Mouse (Mus musculus): ENCODE results near the gene Fhit. TPM values are rescaled to one million over a fixed set of nuclear protein-coding genes. Genes with fewer than 3 reads are reported as not detected.

The Fhit gene
- polyA plus RNA-seq, 1 experiment from 2014 or later: 3.5 TPM

DNA sequence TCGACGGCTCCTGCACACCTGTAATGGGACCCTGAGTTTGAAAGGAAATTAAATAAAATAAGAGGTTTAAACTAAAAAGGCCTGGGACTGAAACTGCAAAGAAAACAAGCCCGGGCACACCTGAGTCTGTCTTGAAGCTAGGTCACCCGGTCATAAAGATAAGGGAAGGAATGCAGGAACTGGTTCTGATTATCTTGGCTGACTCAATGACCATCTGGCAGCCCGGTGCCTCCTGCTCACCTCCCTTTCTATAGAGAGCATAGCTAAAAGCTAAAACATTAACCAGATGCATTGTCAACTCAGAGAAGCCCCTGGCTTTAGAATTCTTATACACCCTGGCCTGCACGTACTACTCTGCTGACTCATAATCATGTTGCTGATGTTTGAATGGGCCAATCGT, 1032.7 kb downstream of the Fhit start:
- Histone ChIP-seq H3K9ac (ENCODE audit: low read depth, low read length) (no peak overlapping the region), H3K36me3 (ENCODE audit: control insufficient read depth, insufficient read depth, low read length) (no peaks in the 10 kb centered on the region), H3K27ac (ENCODE audit: low read depth, low read length) (no peak overlapping the region), H3K4me3 (ENCODE audit: low read depth, low read length) (no peak overlapping the region), H3K27me3 (replicated peaks; ENCODE audit: control insufficient read depth, insufficient read depth, low read length) (no peaks in the 10 kb centered on the region), H3K9me3 (ENCODE audit: control insufficient read depth, low read length) (no peaks in the 10 kb centered on the region), H3K4me2 (no peak overlapping the region), H3K4me1 (replicated peaks; ENCODE audit: control insufficient read depth, insufficient read depth, low read length) (no peaks in the 10 kb centered on the region)
- no peak for DNase-seq (ENCODE audit: low spot score)
- WGBS: 72% methylated on average over 7 of the region's 7 CpGs
- no peak for ATAC-seq (replicated peaks; ENCODE audit: low FRiP score)

DNA sequence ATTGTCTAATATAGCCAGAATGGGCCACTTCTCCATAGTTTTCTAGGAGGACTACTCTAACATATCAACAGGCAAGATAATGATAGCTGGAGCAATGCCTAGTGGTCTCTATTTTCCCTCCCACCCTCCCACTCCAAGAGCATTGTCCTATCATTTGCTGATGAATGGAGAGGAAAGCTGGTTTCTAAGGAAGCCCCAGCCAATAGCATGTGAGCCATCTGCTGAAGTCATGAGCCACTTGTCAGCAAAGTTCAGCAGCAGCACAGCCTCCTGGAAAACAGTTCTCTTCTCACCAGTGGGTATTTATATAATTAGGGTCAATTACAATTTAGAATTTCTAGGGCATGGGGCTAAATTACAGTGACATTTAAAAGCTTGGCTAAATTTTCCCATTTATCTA, 1035.3 kb downstream of the Fhit start:
- ATAC-seq (replicated peaks; ENCODE audit: low FRiP score) (no peak), DNase-seq (ENCODE audit: low spot score) (no peak)
- no peaks in the 10 kb centered on the region for H3K9me3 ChIP-seq (ENCODE audit: control insufficient read depth, low read length)
- H3K36me3 ChIP-seq (ENCODE audit: control insufficient read depth, insufficient read depth, low read length): no peaks in the 10 kb centered on the region
- no peaks in the 10 kb centered on the region for H3K27me3 ChIP-seq (replicated peaks; ENCODE audit: control insufficient read depth, insufficient read depth, low read length)
- no peak overlapping the region for H3K9ac ChIP-seq (ENCODE audit: low read depth, low read length)
- no peak overlapping the region for H3K27ac ChIP-seq (ENCODE audit: low read depth, low read length)
- no peaks in the 10 kb centered on the region for H3K4me1 ChIP-seq (replicated peaks; ENCODE audit: control insufficient read depth, insufficient read depth, low read length)
- no peak overlapping the region for H3K4me3 ChIP-seq (ENCODE audit: low read depth, low read length)
- H3K4me2 ChIP-seq: no peak overlapping the region

DNA sequence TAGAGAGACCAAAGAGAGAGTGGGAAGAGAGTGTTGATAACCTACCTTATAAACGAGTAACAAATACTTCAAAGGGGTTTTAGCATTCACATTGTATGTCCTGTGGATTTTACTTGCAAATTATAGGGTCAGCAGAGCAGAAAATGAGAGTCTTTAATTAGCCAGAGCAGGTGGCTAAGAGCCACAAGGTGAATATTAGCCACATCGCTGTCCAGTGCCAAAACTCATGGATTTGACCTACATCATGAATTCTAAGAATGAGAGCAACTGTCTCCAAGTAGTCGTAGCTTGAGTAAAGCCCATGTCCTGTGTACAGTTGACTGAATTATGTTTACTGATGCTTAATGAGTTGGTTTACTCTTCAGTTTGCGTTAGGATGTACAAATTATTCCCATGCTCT, 1039.7 kb downstream of the Fhit start:
- no peaks in the 10 kb centered on the region for H3K36me3 ChIP-seq (ENCODE audit: control insufficient read depth, insufficient read depth, low read length)
- no peak overlapping the region for H3K9ac ChIP-seq (ENCODE audit: low read depth, low read length)
- H3K4me3 ChIP-seq (ENCODE audit: low read depth, low read length): no peak overlapping the region
- ATAC-seq (replicated peaks; ENCODE audit: low FRiP score): no peak
- H3K9me3 ChIP-seq (ENCODE audit: control insufficient read depth, low read length): no peaks in the 10 kb centered on the region
- H3K27me3 ChIP-seq (replicated peaks; ENCODE audit: control insufficient read depth, insufficient read depth, low read length): no peaks in the 10 kb centered on the region
- 82% methylated on average over 4 of the region's 4 CpGs for WGBS
- H3K4me2 ChIP-seq: no peak overlapping the region
- H3K27ac ChIP-seq (ENCODE audit: low read depth, low read length): no peak overlapping the region
- DNase-seq (ENCODE audit: low spot score): no peak
- no peaks in the 10 kb centered on the region for H3K4me1 ChIP-seq (replicated peaks; ENCODE audit: control insufficient read depth, insufficient read depth, low read length)

DNA sequence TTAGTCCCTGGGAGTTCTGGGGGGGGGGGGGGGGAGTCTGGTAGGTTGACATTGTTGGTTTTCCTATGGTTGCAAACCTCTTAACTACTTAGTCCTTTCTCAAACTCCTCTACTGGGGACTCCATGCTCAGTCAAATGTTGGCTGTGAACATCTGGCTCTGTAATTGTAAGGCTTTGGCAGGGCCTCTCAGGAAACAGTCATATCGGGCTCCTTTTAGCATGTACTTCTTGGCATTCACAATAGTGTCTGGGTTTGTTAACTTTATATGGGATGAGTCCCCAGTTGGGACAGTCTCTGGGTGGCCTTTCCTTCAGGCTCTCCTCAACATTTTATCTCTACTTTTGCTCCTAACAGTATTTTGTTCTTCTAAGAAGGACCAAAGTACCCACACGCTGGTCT, 1065.6 kb downstream of the Fhit start:
- H3K4me1 ChIP-seq (replicated peaks; ENCODE audit: control insufficient read depth, insufficient read depth, low read length): no peaks in the 10 kb centered on the region
- ATAC-seq (replicated peaks; ENCODE audit: low FRiP score): no peak
- no peak overlapping the region for H3K27ac ChIP-seq (ENCODE audit: low read depth, low read length)
- no peak overlapping the region for H3K4me3 ChIP-seq (ENCODE audit: low read depth, low read length)
- H3K4me2 ChIP-seq: no peak overlapping the region
- H3K9ac ChIP-seq (ENCODE audit: low read depth, low read length): no peak overlapping the region
- no peak for DNase-seq (ENCODE audit: low spot score)
- no peaks in the 10 kb centered on the region for H3K36me3 ChIP-seq (ENCODE audit: control insufficient read depth, insufficient read depth, low read length)
- no peaks in the 10 kb centered on the region for H3K9me3 ChIP-seq (ENCODE audit: control insufficient read depth, low read length)
- 87% methylated on average over 2 of the region's 2 CpGs for WGBS
- no peaks in the 10 kb centered on the region for H3K27me3 ChIP-seq (replicated peaks; ENCODE audit: control insufficient read depth, insufficient read depth, low read length)

DNA sequence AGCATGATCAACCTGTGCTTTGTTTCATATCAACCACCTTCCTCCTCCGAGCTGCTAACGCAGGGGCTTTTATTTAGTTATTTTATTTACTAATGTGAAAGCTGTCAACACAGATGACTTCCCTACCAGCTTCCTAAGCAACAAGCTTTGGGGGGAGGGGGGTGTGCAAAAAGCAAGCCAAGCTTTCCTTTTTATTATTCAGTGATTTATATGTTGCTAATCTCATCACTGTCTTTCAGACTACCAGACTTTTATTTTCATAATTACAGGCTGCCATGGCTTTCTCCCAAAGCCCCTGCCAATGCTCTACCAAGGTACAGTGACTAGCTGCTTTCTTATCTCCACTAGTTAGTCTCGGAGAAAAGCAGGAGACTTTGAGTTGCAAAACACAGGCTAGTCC, 1082.8 kb downstream of the Fhit start:
- no peak overlapping the region for H3K4me3 ChIP-seq (ENCODE audit: low read depth, low read length)
- H3K9me3 ChIP-seq (ENCODE audit: control insufficient read depth, low read length): no peaks in the 10 kb centered on the region
- H3K9ac ChIP-seq (ENCODE audit: low read depth, low read length): no peak overlapping the region
- H3K27ac ChIP-seq (ENCODE audit: low read depth, low read length): no peak overlapping the region
- H3K36me3 ChIP-seq (ENCODE audit: control insufficient read depth, insufficient read depth, low read length): no peaks in the 10 kb centered on the region
- ATAC-seq (replicated peaks; ENCODE audit: low FRiP score): no peak
- 74% methylated on average over 3 of the region's 3 CpGs for WGBS
- DNase-seq (ENCODE audit: low spot score): no peak
- no peaks in the 10 kb centered on the region for H3K4me1 ChIP-seq (replicated peaks; ENCODE audit: control insufficient read depth, insufficient read depth, low read length)
- H3K4me2 ChIP-seq: no peak overlapping the region
- no peaks in the 10 kb centered on the region for H3K27me3 ChIP-seq (replicated peaks; ENCODE audit: control insufficient read depth, insufficient read depth, low read length)

DNA sequence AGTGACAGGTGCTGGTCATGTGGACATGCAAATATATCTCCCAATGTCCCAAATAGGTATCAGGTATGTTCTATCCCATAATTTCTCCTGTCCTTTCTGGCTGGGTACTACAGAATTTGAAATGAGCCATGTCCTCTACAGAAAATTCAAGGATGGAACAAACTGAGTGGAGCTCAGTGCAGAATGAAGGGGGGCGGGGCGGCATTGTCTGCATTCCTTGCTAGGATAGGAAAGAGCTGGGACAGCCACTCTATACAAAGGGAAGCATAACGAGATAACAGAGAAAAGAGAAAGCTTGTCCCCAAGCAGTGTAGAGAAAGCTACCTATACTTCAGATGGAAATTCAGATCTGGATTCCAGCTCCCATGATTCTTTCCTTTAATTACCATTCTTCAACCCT, 1111.9 kb downstream of the Fhit start:
- Histone ChIP-seq H3K4me3 (ENCODE audit: low read depth, low read length) (no peak overlapping the region), H3K4me1 (replicated peaks; ENCODE audit: control insufficient read depth, insufficient read depth, low read length) (no peaks in the 10 kb centered on the region), H3K27ac (ENCODE audit: low read depth, low read length) (no peak overlapping the region), H3K4me2 (no peak overlapping the region), H3K27me3 (replicated peaks; ENCODE audit: control insufficient read depth, insufficient read depth, low read length) (no peaks in the 10 kb centered on the region), H3K36me3 (ENCODE audit: control insufficient read depth, insufficient read depth, low read length) (no peaks in the 10 kb centered on the region), H3K9ac (ENCODE audit: low read depth, low read length) (no peak overlapping the region), H3K9me3 (ENCODE audit: control insufficient read depth, low read length) (no peaks in the 10 kb centered on the region)
- 75% methylated on average over 3 of the region's 3 CpGs for WGBS
- ATAC-seq (replicated peaks; ENCODE audit: low FRiP score) (no peak), DNase-seq (ENCODE audit: low spot score) (no peak)

DNA sequence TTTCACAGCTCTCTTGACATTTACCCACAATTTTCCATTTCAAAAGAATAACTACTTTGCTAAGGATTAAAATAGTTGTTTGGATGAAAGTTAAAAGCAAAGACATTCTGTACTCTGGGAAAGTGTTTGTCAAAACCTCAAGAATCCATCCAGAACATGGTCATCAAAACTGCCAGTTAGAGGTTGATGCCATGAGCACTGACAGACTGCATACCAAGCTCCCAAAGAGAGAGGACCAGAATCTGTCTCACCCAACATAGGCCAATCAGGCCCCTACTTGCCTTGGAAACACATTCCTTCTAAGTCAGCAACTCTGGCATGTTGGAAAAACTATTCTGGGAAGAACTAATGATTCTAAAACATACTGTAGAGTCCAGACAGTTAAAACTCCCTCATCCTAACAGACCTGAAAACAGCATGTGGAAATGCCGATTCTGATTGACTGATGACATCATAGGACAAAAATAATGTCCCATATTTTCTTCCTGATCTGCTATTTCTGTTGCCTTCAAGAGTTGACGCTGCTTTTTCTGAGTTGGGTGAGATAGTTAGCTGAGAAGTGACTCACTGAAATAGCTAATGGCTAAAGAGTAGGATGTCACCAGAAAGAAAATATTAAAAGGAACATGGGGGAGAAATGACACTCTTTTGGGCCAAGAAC, 1114.6 kb downstream of the Fhit start:
- Histone ChIP-seq H3K27ac (ENCODE audit: low read depth, low read length) (no peak overlapping the region), H3K4me2 (no peak overlapping the region), H3K9ac (ENCODE audit: low read depth, low read length) (no peak overlapping the region), H3K9me3 (ENCODE audit: control insufficient read depth, low read length) (no peaks in the 10 kb centered on the region), H3K36me3 (ENCODE audit: control insufficient read depth, insufficient read depth, low read length) (no peaks in the 10 kb centered on the region), H3K27me3 (replicated peaks; ENCODE audit: control insufficient read depth, insufficient read depth, low read length) (no peaks in the 10 kb centered on the region), H3K4me3 (ENCODE audit: low read depth, low read length) (no peak overlapping the region), H3K4me1 (replicated peaks; ENCODE audit: control insufficient read depth, insufficient read depth, low read length) (no peaks in the 10 kb centered on the region)
- ATAC-seq (replicated peaks; ENCODE audit: low FRiP score): no peak
- WGBS: 89% methylated on average over 2 of the region's 2 CpGs
- no peak for DNase-seq (ENCODE audit: low spot score)

DNA sequence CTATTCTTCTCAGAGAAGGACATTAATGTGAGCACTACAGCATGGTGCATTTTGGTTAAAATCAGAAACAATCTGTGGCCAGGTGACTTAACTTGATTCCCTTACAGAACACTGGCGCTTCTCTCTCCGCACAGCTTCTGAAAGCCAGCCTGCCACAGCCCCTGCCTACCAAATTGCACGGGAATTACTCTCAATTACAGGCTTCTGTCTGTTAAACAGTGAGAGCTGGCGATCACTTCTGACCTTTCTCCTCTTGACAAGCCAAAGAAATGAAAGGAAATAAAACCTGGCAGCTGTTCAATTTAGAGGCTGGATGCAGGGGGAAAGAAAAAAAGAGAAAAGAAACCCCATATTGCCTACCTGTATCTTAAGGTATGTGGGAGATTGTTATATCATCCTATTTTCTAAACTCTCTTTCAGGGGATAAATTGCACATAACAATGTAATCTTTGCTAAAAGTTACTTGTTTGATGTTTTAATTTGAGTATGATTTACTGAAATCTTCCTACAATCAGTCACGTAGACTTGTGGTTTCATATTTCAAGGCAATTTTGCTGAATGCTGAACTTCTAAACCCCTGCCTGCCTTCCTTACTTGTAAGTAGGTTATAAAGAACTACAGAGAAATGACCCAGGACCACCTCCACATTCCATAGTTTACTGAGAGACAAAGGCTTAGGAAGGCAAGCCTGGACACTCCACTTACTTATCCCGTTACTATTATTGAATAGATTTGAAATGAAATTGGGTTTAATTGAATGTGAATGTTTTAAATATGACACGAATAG, 1115.3 kb downstream of the Fhit start:
- WGBS: 54% methylated on average over 7 of the region's 7 CpGs

DNA sequence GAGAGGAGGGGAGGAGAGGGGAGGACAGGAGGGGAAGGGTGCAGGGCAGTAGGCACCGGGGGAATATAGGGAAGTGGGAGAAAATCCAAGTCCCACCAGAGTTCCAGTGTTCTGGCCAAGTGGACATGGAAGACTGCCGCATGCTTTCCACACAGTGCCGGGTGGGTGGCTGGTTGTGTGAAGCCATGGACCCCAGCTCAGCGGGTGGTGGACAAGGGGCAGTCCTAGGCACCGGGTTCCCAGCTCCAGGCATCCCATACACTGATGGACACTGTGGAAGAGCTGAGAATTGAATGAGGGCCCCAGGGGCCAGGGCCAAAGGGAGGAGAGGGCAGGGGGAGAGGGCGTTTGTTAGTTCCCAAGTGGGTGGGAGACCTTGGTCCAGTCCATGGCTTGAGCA, 1123.8 kb downstream of the Fhit start:
- no peaks in the 10 kb centered on the region for H3K4me1 ChIP-seq (replicated peaks; ENCODE audit: control insufficient read depth, insufficient read depth, low read length)
- WGBS: 78% methylated on average over 6 of the region's 6 CpGs
- no peak overlapping the region for H3K27ac ChIP-seq (ENCODE audit: low read depth, low read length)
- no peak overlapping the region for H3K4me2 ChIP-seq
- DNase-seq (ENCODE audit: low spot score): no peak
- H3K9me3 ChIP-seq (ENCODE audit: control insufficient read depth, low read length): no peaks in the 10 kb centered on the region
- H3K9ac ChIP-seq (ENCODE audit: low read depth, low read length): no peak overlapping the region
- no peak for ATAC-seq (replicated peaks; ENCODE audit: low FRiP score)
- no peaks in the 10 kb centered on the region for H3K27me3 ChIP-seq (replicated peaks; ENCODE audit: control insufficient read depth, insufficient read depth, low read length)
- H3K4me3 ChIP-seq (ENCODE audit: low read depth, low read length): no peak overlapping the region
- H3K36me3 ChIP-seq (ENCODE audit: control insufficient read depth, insufficient read depth, low read length): no peaks in the 10 kb centered on the region

More for the DNA sequence above, 1115.3 kb downstream of the Fhit start:
- no peaks in the 10 kb centered on the region for H3K36me3 ChIP-seq (ENCODE audit: control insufficient read depth, insufficient read depth, low read length)
- DNase-seq (ENCODE audit: low spot score): no peak
- no peaks in the 10 kb centered on the region for H3K27me3 ChIP-seq (replicated peaks; ENCODE audit: control insufficient read depth, insufficient read depth, low read length)
- H3K9me3 ChIP-seq (ENCODE audit: control insufficient read depth, low read length): no peaks in the 10 kb centered on the region
- no peak overlapping the region for H3K27ac ChIP-seq (ENCODE audit: low read depth, low read length)
- no peak overlapping the region for H3K4me2 ChIP-seq
- H3K9ac ChIP-seq (ENCODE audit: low read depth, low read length): no peak overlapping the region
- ATAC-seq (replicated peaks; ENCODE audit: low FRiP score): no peak
- no peaks in the 10 kb centered on the region for H3K4me1 ChIP-seq (replicated peaks; ENCODE audit: control insufficient read depth, insufficient read depth, low read length)
- H3K4me3 ChIP-seq (ENCODE audit: low read depth, low read length): no peak overlapping the region
